Mouse (Mus musculus): ENCODE results near the gene Vwc2.

DNA sequence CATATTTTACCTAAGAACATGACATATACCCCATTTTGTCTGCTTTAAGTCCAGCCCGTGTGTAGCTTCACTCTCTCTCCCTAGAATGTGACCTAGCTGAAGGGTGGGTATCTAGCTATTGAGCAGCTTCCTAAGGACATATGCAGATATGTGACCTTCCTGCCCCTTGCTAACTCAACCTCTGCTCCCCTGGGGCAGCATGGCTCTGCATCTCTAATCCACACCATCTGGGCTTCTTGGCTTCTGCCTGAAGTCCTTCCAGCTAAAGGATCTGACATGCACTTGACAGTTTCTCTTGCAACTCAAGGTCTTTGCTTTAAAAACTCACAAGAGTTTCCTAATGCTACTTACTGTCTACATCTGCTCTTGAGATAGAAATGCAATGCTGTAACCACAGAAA, 38.7 kb downstream of the Vwc2 start:
- no peak for TF ChIP-seq CTCF (IDR thresholded peaks at IDR 0.05; ENCODE audit: control insufficient read depth, insufficient read depth, low read length)
- no peak for TF ChIP-seq POLR2A (IDR thresholded peaks at IDR 0.05; ENCODE audit: borderline replicate concordance, control insufficient read depth, low read depth, low read length)
